7 mouse cellular contexts compared by ENCODE assay signal in the genomic region with DNA sequence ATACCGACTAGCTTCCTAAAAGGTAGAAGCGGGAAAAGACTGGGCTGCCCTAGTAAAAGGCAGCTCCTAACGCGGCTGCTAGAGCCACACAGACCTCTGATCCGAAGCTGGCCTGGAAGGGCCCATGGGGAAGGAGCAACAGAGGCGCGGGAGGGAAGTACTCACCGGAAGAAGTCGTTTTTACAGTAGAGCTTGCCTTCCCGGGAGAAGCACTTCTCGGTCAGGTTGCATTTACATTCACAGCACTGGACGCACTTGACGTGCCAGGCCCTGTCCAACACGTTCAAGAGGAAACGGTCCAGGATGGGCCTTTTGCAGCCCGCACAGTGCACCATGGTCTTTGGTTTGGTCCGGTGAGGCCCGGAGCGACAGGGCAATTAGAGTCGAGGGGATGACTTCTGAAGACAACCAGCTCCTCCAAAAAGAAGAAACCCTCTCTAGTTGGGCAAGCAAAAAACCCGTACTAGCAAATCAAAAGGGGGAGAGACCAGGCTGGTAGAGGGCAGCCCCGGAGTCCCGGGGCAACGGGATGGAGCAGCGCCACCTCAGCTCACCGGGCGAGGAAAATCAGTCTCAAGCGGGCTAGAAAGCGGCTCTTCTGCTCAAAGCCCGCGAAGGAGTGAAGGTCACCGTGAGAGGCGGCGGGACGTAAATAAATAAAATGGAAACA. TPM values are rescaled to one million over a fixed set of nuclear protein-coding genes. Genes with fewer than 3 reads are reported as not detected.
DNase-seq lines count a peak whose midpoint lies in the region; ATAC-seq and TF ChIP-seq lines count a peak whose summit lies in the region.

No protein-coding gene starts in this region.

- H3K4me3 ChIP-seq in E14TG2a.4 (replicated peaks; ENCODE audit: low read length): peak overlapping the region; percentile 74
- peak overlapping the region; percentile 41 for H3K4me3 ChIP-seq in forebrain, embryonic 15.5 days
- peak overlapping the region; percentile 58 for H3K4me3 ChIP-seq in kidney, postnatal 0 days (replicated peaks; ENCODE audit: low read depth, low read length)
- peak overlapping the region; percentile 43 for H3K4me3 ChIP-seq in neural tube, embryonic 14.5 days (ENCODE audit: low read depth, low read length)

- H3K27ac ChIP-seq in forebrain, embryonic 15.5 days (replicated peaks): no peak overlapping the region
- H3K27ac ChIP-seq in kidney, postnatal 0 days: no peak overlapping the region
- peak overlapping the region; percentile 88 for H3K27ac ChIP-seq in neural tube, embryonic 14.5 days (ENCODE audit: low read depth, low read length)

- H3K4me1 ChIP-seq in E14TG2a.4 (replicated peaks; ENCODE audit: low read depth, low read length): peaks cover 81% of the 10 kb centered on the region
- H3K4me1 ChIP-seq in forebrain, embryonic 15.5 days: peaks cover 39% of the 10 kb centered on the region
- 0 out of 2 replicates have a peak, but pooled peaks cover 3% of the 10 kb centered on the region for H3K4me1 ChIP-seq in kidney, postnatal 0 days (replicated peaks; ENCODE audit: insufficient read depth, low read length)
- H3K4me1 ChIP-seq in neural tube, embryonic 14.5 days (ENCODE audit: control insufficient read depth, insufficient read depth, low read length): 0 out of 2 replicates have a peak, but pooled peaks cover 6% of the 10 kb centered on the region

- peak; percentile 50 for DNase-seq in R1 (ENCODE audit: low read depth, low spot score)
- no peak for DNase-seq in kidney, postnatal 0 days (ENCODE audit: low spot score)
- no peak for DNase-seq in layer of hippocampus, postnatal 14 days (ENCODE audit: low spot score in 2 of 2)
- DNase-seq in urinary bladder, postnatal 14 days (ENCODE audit: low spot score): no peak

- TF ChIP-seq CTCF in E14TG2a.4 (conservative IDR thresholded peaks at IDR 0.05; ENCODE audit: low read length): no peak
- TF ChIP-seq CTCF in kidney, postnatal 0 days (IDR thresholded peaks at IDR 0.05; ENCODE audit: low read depth): no peak

- WGBS in forebrain, embryonic 15.5 days: under 1% methylated on average over 35 of the region's 35 CpGs
- under 1% methylated on average over 35 of the region's 35 CpGs for WGBS in kidney, postnatal 0 days
- WGBS in neural tube, embryonic 14.5 days: 0% methylated on average over 35 of the region's 35 CpGs

- no peak overlapping the region for H3K4me2 ChIP-seq in forebrain, embryonic 15.5 days (replicated peaks)
- peak overlapping the region; percentile 63 for H3K4me2 ChIP-seq in kidney, postnatal 0 days (ENCODE audit: low read length)
- peak overlapping the region; percentile 50 for H3K4me2 ChIP-seq in neural tube, embryonic 14.5 days (ENCODE audit: low read depth, low read length)

- H3K9me3 ChIP-seq in E14TG2a.4 (ENCODE audit: low read length): peaks cover 11% of the 10 kb centered on the region
- no peaks in the 10 kb centered on the region for H3K9me3 ChIP-seq in forebrain, embryonic 15.5 days
- H3K9me3 ChIP-seq in kidney, postnatal 0 days (replicated peaks; ENCODE audit: low read length): no peaks in the 10 kb centered on the region
- H3K9me3 ChIP-seq in neural tube, embryonic 14.5 days (ENCODE audit: control insufficient read depth, low read length): no peaks in the 10 kb centered on the region

- ATAC-seq in forebrain, embryonic 15.5 days (replicated peaks): no peak
- no peak for ATAC-seq in kidney, postnatal 0 days (replicated peaks; ENCODE audit: low FRiP score, low read depth)
- ATAC-seq in neural tube, embryonic 14.5 days (ENCODE audit: low read depth): no peak

- no peaks in the 10 kb centered on the region for H3K36me3 ChIP-seq in E14TG2a.4 (ENCODE audit: insufficient read depth, low read length)
- no peaks in the 10 kb centered on the region for H3K36me3 ChIP-seq in forebrain, embryonic 15.5 days
- H3K36me3 ChIP-seq in kidney, postnatal 0 days (ENCODE audit: insufficient read depth, low read length): no peaks in the 10 kb centered on the region
- H3K36me3 ChIP-seq in neural tube, embryonic 14.5 days (ENCODE audit: control insufficient read depth, insufficient read depth, low read length): no peaks in the 10 kb centered on the region

- peaks cover 100% of the 10 kb centered on the region for H3K27me3 ChIP-seq in E14TG2a.4 (ENCODE audit: insufficient read depth, low read length)
- H3K27me3 ChIP-seq in forebrain, embryonic 15.5 days: peaks cover 97% of the 10 kb centered on the region
- peaks cover 55% of the 10 kb centered on the region for H3K27me3 ChIP-seq in kidney, postnatal 0 days (ENCODE audit: insufficient read depth, low read length)
- H3K27me3 ChIP-seq in neural tube, embryonic 14.5 days (ENCODE audit: control insufficient read depth, insufficient read depth, low read length): peaks cover 28% of the 10 kb centered on the region

- H3K9ac ChIP-seq in forebrain, embryonic 15.5 days (replicated peaks): no peak overlapping the region
- peak overlapping the region; percentile 72 for H3K9ac ChIP-seq in kidney, postnatal 0 days (ENCODE audit: low read depth, low read length)
- H3K9ac ChIP-seq in neural tube, embryonic 14.5 days (replicated peaks; ENCODE audit: low read depth, low read length): peak overlapping the region; percentile 64

RNA-seq across cellular contexts. Expression of a gene that starts 1.4 kb away (rescaled TPM):
- polyA plus RNA-seq in forebrain, embryonic 15.5 days (2015; fragmentation: Nextera tagmentation; extraction: Ambion mirVana): 3.4 and 4.8 TPM in 2 replicates
- polyA plus RNA-seq in kidney, postnatal 0 days (2015; fragmentation: Nextera tagmentation; extraction: Ambion mirVana): 25.3 and 28.9 TPM in 2 replicates
- polyA plus RNA-seq in neural tube, embryonic 14.5 days (2014; fragmentation: Nextera tagmentation; extraction: Ambion mirVana): 47.2 and 48.0 TPM in 2 replicates
- 1 to 10 TPM in 1 of 2 experiments, under 1 TPM in 1; 0.91 to 1.6 TPM for total RNA-seq in layer of hippocampus, postnatal 14 days (2021)

RNA-seq across cellular contexts. Expression of a gene that starts 10.7 kb away (rescaled TPM):
- polyA plus RNA-seq in forebrain, embryonic 15.5 days (2015; fragmentation: Nextera tagmentation; extraction: Ambion mirVana): 54.0 and 54.8 TPM in 2 replicates
- polyA plus RNA-seq in kidney, postnatal 0 days (2015; fragmentation: Nextera tagmentation; extraction: Ambion mirVana): 40.7 and 45.0 TPM in 2 replicates
- polyA plus RNA-seq in neural tube, embryonic 14.5 days (2014; fragmentation: Nextera tagmentation; extraction: Ambion mirVana): 44.1 and 47.1 TPM in 2 replicates
- 10 to 100 TPM; 19.8 to 23.4 TPM for total RNA-seq in layer of hippocampus, postnatal 14 days (2021)
